Mouse (Mus musculus) stomach, postnatal 0 days (tissue): ENCODE results near the gene Tbc1d24.

ENCODE experiments used
- CTCF ChIP-seq: IDR thresholded peaks from 2 replicates; pipeline ENCODE4 v1.5.1; 2016; ENCODE audit warnings: antibody characterized with exemption, low read depth, mild to moderate bottlenecking, moderate library complexity
- EP300 ChIP-seq: optimal IDR thresholded peaks from 2 replicates; pipeline ENCODE3; 2016; ENCODE audit warnings: antibody characterized with exemption

DNA sequence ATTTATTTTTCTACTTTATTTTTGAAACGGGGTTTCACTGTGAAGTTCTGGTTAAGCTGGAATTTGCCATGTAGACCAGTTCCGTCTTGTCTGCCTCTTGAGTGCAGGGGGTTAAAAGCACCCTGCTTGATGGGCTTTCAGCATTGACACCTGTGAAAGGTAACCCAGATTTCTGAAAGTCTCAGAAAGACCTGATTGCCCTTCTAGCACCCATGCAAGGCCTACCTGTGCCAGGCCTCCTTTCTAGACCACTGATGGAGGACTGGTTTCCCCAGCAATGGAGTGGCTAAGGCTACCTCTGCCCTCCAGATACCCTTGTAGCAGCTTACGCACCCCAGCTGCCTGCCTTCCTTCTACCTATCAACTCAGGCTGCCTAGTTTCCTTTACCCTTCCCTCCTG lies 35.2 kb downstream of the Tbc1d24 start:
- no peak for TF ChIP-seq CTCF
- no peak for TF ChIP-seq EP300
